Comparison of ENCODE assay signal across 8 mouse cellular contexts in the genomic region with DNA sequence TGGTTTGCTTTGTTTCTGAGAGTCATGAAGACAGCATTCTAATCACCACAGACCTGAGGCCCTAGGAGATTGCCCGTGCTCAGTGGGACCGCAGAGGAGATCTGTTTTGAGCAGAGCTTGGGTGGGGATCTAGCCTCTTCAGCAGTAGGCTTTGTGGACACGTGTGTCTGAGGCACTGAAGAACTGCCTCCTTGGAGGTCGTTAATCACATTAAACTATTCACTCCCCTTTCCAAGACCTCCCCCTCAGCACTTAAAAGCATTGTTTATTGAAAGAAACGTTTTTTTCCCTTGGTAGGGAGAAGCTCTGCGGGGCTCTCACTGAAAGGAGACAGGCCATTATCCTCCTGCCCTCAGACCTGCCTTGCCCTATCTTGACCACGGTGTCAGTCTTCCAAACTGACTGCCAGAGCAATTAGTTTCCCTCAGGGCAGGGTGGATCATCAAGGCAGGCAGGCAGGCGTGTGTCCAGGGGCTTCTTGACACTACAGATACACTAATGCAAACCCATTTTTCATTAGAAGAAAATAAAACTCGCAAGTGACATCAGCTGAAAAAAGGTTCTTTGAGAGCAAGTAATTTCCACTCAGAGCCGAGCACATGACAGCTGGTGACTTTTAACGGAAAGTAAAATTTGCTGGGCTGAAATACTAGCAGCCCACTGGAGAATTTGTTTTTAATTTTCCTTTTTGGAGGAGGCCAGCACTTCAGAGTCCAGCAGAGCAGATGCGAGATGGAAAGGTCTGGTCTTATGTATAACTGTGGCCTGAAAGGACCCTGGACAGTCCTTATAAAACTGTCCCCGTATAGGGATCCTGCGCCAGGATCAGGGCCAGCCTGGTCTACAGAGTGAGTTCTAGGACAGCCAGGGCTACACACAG. TPM values are rescaled to one million over a fixed set of nuclear protein-coding genes. Genes with fewer than 3 reads are reported as not detected.
DNase-seq lines count a peak whose midpoint lies in the region; ATAC-seq lines count a peak whose summit lies in the region.

No protein-coding gene starts in this region.

- peaks cover 35% of the 10 kb centered on the region for H3K4me1 ChIP-seq in kidney, embryonic 14.5 days (ENCODE audit: control insufficient read depth, insufficient read depth, low read length)
- peaks cover 73% of the 10 kb centered on the region for H3K4me1 ChIP-seq in embryonic facial prominence, embryonic 10.5 days
- peaks cover 23% of the 10 kb centered on the region for H3K4me1 ChIP-seq in hindbrain, embryonic 11.5 days (replicated peaks; ENCODE audit: control insufficient read depth, insufficient read depth, low read length)
- peaks cover 40% of the 10 kb centered on the region for H3K4me1 ChIP-seq in neural tube, embryonic 11.5 days (ENCODE audit: control insufficient read depth, insufficient read depth, low read length)
- H3K4me1 ChIP-seq in liver, embryonic 12.5 days: peaks cover 12% of the 10 kb centered on the region

- no peaks in the 10 kb centered on the region for H3K9me3 ChIP-seq in kidney, embryonic 14.5 days (ENCODE audit: control insufficient read depth, low read length)
- no peaks in the 10 kb centered on the region for H3K9me3 ChIP-seq in embryonic facial prominence, embryonic 10.5 days
- H3K9me3 ChIP-seq in hindbrain, embryonic 11.5 days (ENCODE audit: control insufficient read depth, low read length): no peaks in the 10 kb centered on the region
- H3K9me3 ChIP-seq in neural tube, embryonic 11.5 days (ENCODE audit: control insufficient read depth, low read length): no peaks in the 10 kb centered on the region
- H3K9me3 ChIP-seq in liver, embryonic 12.5 days (replicated peaks): no peaks in the 10 kb centered on the region

- no peak overlapping the region for H3K9ac ChIP-seq in kidney, embryonic 14.5 days (ENCODE audit: low read depth, low read length)
- H3K9ac ChIP-seq in hindbrain, embryonic 11.5 days (ENCODE audit: low read depth, low read length): no peak overlapping the region
- H3K9ac ChIP-seq in neural tube, embryonic 11.5 days (ENCODE audit: low read length): no peak overlapping the region
- H3K9ac ChIP-seq in liver, embryonic 12.5 days: no peak overlapping the region

- 22% methylated on average over 14 of the region's 14 CpGs for WGBS in kidney, embryonic 14.5 days
- WGBS in embryonic facial prominence, embryonic 10.5 days: 27% methylated on average over 14 of the region's 14 CpGs
- 21% methylated on average over 14 of the region's 14 CpGs for WGBS in hindbrain, embryonic 11.5 days
- WGBS in neural tube, embryonic 11.5 days: 17% methylated on average over 14 of the region's 14 CpGs
- WGBS in liver, embryonic 12.5 days (ENCODE audit: insufficient replicate concordance): 43% methylated on average over 14 of the region's 14 CpGs

- ATAC-seq in kidney, embryonic 14.5 days (ENCODE audit: low FRiP score, low TSS enrichment): peak; percentile 71
- ATAC-seq in hindbrain, embryonic 11.5 days (ENCODE audit: low FRiP score): peak; percentile 55
- ATAC-seq in neural tube, embryonic 11.5 days (ENCODE audit: insufficient read depth, low FRiP score, low TSS enrichment): peak; percentile 39
- ATAC-seq in liver, embryonic 12.5 days: no peak

- peak overlapping the region; percentile 15; the same call in 1 of the 2 replicates for H3K4me2 ChIP-seq in kidney, embryonic 14.5 days (replicated peaks; ENCODE audit: low read depth, low read length)
- no peak overlapping the region for H3K4me2 ChIP-seq in hindbrain, embryonic 11.5 days (replicated peaks; ENCODE audit: low read depth, low read length)
- H3K4me2 ChIP-seq in neural tube, embryonic 11.5 days (ENCODE audit: low read depth): no peak overlapping the region
- H3K4me2 ChIP-seq in liver, embryonic 12.5 days: no peak overlapping the region

- no peaks in the 10 kb centered on the region for H3K27me3 ChIP-seq in kidney, embryonic 14.5 days (ENCODE audit: control insufficient read depth, insufficient read depth, low read length)
- H3K27me3 ChIP-seq in embryonic facial prominence, embryonic 10.5 days (replicated peaks; ENCODE audit: low read depth, poor library complexity, severe bottlenecking): peaks cover 29% of the 10 kb centered on the region
- no peaks in the 10 kb centered on the region for H3K27me3 ChIP-seq in hindbrain, embryonic 11.5 days (ENCODE audit: control insufficient read depth, insufficient read depth, low read length)
- H3K27me3 ChIP-seq in neural tube, embryonic 11.5 days (ENCODE audit: control insufficient read depth, insufficient read depth, low read length): no peaks in the 10 kb centered on the region
- peaks cover 2% of the 10 kb centered on the region for H3K27me3 ChIP-seq in liver, embryonic 12.5 days (replicated peaks)

- H3K4me3 ChIP-seq in kidney, embryonic 14.5 days (ENCODE audit: low read length): no peak overlapping the region
- H3K4me3 ChIP-seq in embryonic facial prominence, embryonic 10.5 days: no peak overlapping the region
- no peak overlapping the region for H3K4me3 ChIP-seq in hindbrain, embryonic 11.5 days (ENCODE audit: low read depth, low read length)
- no peak overlapping the region for H3K4me3 ChIP-seq in neural tube, embryonic 11.5 days (ENCODE audit: low read depth, low read length)
- no peak overlapping the region for H3K4me3 ChIP-seq in liver, embryonic 12.5 days

- no peaks in the 10 kb centered on the region for H3K36me3 ChIP-seq in kidney, embryonic 14.5 days (ENCODE audit: control insufficient read depth, insufficient read depth, low read length)
- no peaks in the 10 kb centered on the region for H3K36me3 ChIP-seq in embryonic facial prominence, embryonic 10.5 days (replicated peaks)
- no peaks in the 10 kb centered on the region for H3K36me3 ChIP-seq in hindbrain, embryonic 11.5 days (ENCODE audit: control insufficient read depth, insufficient read depth, low read length)
- H3K36me3 ChIP-seq in neural tube, embryonic 11.5 days (ENCODE audit: control insufficient read depth, insufficient read depth, low read length): no peaks in the 10 kb centered on the region
- H3K36me3 ChIP-seq in liver, embryonic 12.5 days: no peaks in the 10 kb centered on the region

- no peak for DNase-seq in kidney, adult 18-20 months
- peak; percentile 36 for DNase-seq in embryonic facial prominence, embryonic 10.5 days (ENCODE audit: low spot score)
- peak; percentile 49 for DNase-seq in hindbrain, embryonic 11.5 days (ENCODE audit: low spot score)
- DNase-seq in neural tube, embryonic 11.5 days (ENCODE audit: low spot score): peak; percentile 57
- DNase-seq in thymus, postnatal 10 days (ENCODE audit: low spot score in 2 of 2): no peak
- no peak for DNase-seq in left cerebral cortex, postnatal 36 days (ENCODE audit: low spot score in 2 of 2)

- peak overlapping the region; percentile 68 for H3K27ac ChIP-seq in kidney, embryonic 14.5 days (ENCODE audit: low read depth, low read length)
- H3K27ac ChIP-seq in embryonic facial prominence, embryonic 10.5 days (replicated peaks): peak overlapping the region; percentile 85
- peak overlapping the region; percentile 87 for H3K27ac ChIP-seq in hindbrain, embryonic 11.5 days (ENCODE audit: low read depth, low read length)
- peak overlapping the region; percentile 85 for H3K27ac ChIP-seq in neural tube, embryonic 11.5 days (ENCODE audit: low read depth, low read length)
- no peak overlapping the region for H3K27ac ChIP-seq in liver, embryonic 12.5 days

- intact Hi-C loops in left cerebral cortex, postnatal 36 days (cut with DNase I): no loop called here

RNA-seq across cellular contexts. Expression of gene Angptl1, which starts 56.2 kb away (rescaled TPM):
- 1.4 and 1.5 TPM in 2 replicates for polyA plus RNA-seq in kidney, embryonic 14.5 days (2014; fragmentation: Nextera tagmentation; extraction: Ambion mirVana)
- 4.3 and 5.6 TPM in 2 replicates for polyA plus RNA-seq in embryonic facial prominence, embryonic 10.5 days (2016; fragmentation: Nextera tagmentation; extraction: Ambion mirVana)
- 5.1 and 6.9 TPM in 2 replicates for polyA plus RNA-seq in hindbrain, embryonic 11.5 days (2014; fragmentation: Nextera tagmentation; extraction: Ambion mirVana)
- polyA plus RNA-seq in neural tube, embryonic 11.5 days (2014; fragmentation: Nextera tagmentation; extraction: Ambion mirVana): 9.5 and 13.0 TPM in 2 replicates
- total RNA-seq in left cerebral cortex, postnatal 36 days (2021): 1 to 10 TPM in 1 of 2 experiments, under 1 TPM in 1; 0.76 to 1.1 TPM
- 0.33 and 0.36 TPM in 2 replicates for polyA plus RNA-seq in liver, embryonic 12.5 days (2016; fragmentation: Nextera tagmentation; extraction: Ambion mirVana)

Comparison
In these comparisons a context has a peak if more than half of its experiments do, and no peak if none do; other contexts are left out.
1. DNase-seq: peak in embryonic facial prominence, embryonic 10.5 days (single experiment), hindbrain, embryonic 11.5 days (single experiment) and neural tube, embryonic 11.5 days (single experiment); none in kidney, adult 18-20 months (single experiment), thymus, postnatal 10 days (0 of 2) and left cerebral cortex, postnatal 36 days (0 of 2).